Mouse (Mus musculus) spleen, embryonic (tissue): Measurements from ENCODE around the gene Shroom3.

ENCODE experiments used
- CTCF ChIA-PET: fragments of 350-600 bp; sonication (Branson Sonifier 250); formaldehyde crosslinking; loops from one replicate; lab custom pipeline; 2022; lab: Charles Lee

The Shroom3 gene

DNA sequence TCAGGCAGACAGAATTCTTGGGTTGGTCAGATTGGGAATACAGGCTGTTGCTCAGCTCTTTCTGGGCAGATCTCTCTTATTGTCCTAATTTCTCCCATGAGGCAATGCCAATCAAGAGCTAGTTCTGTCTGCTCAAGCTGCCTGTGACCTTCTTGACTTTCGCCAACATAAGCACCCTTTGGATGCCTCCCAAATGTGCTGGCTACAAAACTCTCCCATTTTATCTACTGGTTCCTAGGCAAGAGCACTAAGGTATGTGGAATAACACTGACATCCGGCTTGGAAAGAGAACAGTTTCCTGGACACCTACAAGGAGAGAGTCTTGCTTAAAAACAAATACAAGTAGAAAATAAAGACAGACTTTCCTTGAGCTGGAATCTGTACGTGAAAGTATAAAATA is 204.3 kb downstream of the Shroom3 start:
- CTCF ChIA-PET, result no interaction called here

DNA sequence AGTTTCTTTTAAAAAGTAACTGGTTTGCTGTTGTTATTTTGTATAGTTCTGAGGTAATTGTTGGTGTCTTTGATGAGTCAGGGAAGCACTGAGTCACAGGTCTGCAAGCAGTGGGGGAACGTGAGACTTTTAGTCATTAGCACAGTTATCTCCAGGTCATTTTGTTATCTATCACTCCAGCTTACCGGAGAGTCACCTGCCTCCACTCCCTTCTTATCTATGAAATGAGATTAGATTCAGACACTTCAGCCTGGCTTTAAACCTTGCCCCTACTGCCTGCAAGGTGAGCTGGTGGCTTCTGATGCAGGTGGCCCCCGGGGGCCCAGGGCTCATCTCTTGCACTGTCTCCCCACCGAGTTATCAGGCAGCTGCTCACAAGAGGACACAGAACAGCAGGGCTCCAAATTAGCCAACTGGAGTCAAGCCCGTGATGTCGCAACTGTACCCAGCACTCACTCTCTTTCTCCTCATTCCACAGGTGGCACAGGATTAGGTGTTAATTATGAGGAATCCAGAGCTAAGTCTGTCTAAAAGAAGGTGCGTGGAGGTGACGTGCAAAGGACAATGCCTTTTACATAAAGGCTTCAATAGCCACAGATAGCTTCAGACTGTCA is 205.5 kb downstream of the Shroom3 start:
- CTCF ChIA-PET, result no interaction called here

DNA sequence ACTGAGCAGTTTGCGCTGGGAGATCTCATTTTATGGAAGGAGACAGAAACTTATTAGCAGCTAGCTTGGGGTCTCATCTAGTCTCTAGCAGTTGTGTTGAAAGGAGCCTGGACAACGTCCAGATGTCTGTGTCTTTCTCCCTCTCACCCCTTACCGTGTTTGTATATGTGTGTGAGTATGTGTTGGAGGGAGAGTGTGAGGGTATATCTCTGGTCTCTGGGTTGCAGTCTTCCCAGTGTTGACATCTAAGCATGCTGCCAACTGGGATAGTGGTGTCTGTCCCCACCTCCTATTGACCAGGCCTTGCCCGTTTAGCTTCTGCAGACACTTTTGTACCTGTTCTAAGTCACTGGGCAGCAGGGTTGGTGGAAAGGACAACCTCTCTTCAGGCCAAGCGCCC is 207.7 kb downstream of the Shroom3 start:
- CTCF ChIA-PET, result no interaction called here

DNA sequence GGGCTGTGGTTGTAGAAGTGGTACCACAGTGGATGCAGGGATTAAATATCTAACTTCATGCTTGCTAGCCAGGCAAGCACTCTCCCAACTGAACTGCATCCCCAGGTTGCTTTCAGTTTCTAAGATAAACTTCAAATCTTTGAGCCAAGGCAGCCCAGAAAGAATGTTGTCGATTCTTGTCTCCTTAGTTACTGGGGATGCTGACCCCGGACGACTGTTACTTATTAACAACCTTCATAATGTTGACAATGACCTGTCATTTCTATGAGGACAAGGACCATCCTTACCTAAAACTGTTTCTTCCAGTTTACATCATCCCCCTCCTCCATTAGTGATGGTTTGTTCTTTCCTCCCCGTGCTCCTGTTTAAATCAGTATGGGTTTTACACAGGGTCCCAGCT is 210.0 kb downstream of the Shroom3 start:
- CTCF ChIA-PET, result no interaction called here

DNA sequence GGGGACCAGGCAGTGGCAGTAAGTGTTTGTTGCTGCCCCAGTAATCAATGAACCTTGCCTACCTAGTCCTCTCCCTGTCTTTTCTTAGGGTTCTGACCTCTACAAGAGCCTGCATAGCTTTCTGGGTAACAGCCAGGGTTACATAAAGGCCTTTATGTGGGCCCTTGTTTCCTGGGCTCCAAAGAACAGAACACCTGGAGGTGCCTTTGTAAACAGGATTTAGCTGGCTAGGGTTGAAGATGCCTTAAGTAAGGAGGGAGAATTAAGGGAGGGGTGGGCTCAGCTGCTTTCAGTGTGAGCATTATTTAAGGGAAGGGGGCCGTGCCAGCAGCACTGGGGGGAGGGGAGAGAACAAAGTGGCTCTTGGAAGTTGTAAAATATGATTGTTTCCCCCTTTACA is 210.5 kb downstream of the Shroom3 start:
- CTCF ChIA-PET, result no interaction called here

DNA sequence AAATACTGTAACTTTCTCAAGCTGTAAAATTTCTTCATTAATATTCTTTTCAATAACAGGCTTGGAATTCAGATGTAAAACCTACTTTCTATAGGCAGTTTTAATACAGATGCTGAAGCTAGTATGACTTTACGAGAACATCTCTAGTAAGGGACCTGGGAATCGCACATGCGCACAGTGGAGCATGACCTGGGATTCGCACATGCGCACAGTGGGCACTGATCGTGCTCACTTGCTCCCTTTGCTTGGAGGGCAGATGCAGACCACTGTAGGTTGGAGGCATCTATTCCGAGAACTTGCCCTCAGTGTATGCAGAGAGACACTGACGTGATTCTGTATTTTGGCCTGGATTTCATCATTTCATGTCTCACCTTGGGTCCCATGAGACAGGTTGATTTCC is 212.6 kb downstream of the Shroom3 start:
- CTCF ChIA-PET, result no interaction called here

DNA sequence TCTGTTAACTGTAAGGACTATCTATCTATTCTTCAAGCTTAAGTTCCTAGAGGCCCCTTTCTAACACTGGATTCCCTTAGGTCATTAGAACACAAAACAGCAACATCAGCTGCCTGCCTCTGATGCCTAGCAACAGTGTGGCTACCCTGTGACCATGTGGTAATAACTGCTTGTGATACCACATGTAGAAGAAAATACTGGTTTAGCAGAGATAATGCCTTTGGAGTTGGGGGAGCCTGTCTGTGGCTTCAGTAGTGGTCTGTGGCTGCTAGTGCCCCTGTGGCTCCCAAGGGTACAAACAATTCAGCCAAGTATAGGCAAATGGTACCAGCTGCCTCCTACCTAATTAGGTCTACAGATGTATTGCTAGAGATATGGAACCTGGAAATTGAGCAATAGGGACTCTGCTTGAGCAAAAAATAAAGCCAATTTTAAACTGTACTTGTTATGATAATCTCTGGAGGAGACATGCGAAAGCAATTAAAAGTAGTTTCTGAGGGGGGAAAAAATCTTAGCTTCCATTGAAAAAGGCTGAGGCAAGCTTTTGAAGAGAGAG is 213.6 kb downstream of the Shroom3 start:
- CTCF ChIA-PET, result no interaction called here

DNA sequence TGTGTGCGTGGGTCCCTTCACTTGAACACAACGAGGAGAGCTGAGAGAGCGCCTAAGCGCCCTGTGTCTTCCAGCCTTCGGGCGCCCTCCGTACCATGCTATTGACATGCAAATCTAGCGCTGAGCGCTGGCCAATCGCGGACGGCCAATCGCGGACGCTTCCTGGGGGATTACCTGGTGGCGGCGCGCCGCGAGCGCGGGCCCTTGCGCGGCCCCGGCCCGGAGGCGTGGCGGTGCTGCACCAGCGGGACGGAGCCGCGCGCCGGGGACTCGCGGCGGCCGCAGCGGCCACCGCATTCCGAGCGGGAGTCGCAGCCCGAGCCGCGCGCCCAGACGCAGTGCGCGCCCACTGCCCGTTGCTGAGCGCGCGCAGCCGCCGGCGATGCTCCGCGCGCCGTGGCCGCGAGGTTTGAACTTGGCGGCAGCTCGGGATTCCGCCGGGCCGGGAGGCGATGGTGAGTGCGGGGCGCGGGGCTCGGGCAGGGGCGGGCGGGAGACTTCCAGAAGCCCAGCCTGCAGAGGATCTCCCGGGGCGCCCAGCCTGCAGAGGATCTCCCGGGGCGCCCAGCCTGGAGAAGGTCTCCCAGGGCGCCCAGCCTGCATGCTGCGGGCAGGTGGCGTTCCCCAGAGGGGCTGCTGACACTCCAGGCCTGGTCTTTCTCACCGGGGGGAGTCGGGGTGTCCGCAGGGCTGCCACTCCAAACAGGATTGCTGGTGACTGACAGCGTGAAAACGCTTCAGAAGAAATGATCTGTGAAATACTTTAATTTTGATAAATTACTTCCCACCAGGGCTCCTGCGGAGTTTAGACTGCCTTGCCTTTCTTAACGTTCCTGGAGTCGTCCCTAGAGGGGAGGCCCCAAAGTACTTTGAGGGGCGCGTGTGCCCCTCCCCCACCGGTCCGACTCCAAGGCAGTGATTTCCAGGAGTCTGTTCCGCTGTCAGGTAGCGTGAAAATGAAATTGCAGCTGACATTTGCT is 214.8 kb downstream of the Shroom3 start:
- CTCF ChIA-PET, result interaction anchor here (0.6 kb wide), 1 partner anchor 154 kb away, joined by 5 read pairs; no protein-coding TSS in a partner anchor

DNA sequence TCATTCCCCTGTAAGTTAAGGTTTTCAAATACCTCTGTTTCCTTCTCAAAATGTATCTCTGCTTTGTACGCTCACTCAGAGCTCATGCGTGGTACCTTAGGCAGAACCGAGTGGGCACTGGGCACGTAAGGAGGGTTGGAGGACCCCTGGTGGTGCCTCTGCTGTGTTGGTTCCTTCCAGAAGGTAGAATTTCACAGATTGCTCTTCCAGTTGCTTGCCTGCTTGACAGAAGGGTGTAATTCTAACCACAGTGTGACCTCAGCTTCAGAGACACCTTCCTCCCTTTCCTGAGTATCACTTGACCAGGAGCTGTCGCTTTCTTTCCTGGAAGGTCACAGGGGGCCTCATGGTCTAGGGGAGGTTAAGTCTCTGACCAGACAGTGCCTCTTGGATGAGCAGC is 217.2 kb downstream of the Shroom3 start:
- CTCF ChIA-PET, result no interaction called here

DNA sequence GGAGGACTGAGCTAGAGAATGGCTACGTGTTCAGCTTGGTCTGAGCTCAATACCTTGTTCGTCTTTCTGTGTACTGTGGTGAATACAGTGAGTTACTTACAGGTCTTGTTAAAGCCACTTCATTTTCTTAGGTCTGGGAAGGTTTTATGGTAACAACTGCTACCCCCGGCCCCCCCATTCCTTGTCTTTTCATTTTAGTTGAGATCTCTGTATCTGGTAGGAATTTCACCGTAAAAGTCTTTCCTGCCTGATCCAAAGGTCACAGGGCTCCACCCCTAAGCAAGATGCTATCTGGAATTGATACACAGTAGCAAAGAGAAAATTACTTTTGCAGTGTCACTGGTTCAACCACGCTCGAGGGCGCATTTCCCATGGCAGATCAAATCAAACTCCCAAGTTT is 218.6 kb downstream of the Shroom3 start:
- CTCF ChIA-PET, result no interaction called here

DNA sequence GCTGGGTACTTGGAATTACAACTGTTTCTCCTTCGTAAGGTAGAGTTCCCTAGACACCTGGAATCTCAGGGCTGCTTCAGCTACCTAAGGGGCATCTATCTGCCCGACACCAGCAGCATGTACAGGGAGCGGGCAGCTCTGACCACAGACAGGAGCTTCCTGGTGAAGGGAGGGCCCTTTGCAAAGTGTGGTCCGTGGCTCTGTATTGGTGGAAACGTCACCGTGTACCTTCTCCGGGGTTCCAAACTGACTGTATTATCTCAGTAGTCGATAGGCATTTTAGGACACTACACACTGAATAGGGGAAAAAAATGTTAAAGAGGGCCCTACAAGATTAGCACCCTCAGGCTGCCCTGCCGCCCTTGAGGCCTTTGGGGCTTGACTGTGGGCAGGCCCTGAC is 221.9 kb downstream of the Shroom3 start:
- CTCF ChIA-PET, result no interaction called here

DNA sequence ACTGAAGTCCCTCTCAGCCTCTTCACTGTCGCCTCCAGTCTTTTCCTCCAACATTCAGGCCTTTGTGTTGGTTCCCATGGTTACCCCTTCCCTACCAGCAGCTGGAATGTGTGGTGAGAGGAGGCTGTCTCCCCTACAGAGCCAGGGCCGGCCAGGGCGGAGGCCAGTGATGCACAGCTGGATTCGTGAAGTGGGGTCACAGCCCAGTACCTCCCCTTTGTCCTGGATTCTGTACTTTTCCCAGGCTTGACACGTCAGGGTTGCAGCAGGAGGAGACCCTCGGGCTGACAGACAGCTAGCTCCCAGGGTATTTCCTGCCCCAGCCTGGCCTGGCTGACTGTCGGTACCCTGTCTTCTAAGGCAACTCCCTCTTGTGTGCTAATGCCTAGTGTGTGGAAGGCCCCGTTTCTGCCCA is 222.4 kb downstream of the Shroom3 start:
- CTCF ChIA-PET, result no interaction called here

DNA sequence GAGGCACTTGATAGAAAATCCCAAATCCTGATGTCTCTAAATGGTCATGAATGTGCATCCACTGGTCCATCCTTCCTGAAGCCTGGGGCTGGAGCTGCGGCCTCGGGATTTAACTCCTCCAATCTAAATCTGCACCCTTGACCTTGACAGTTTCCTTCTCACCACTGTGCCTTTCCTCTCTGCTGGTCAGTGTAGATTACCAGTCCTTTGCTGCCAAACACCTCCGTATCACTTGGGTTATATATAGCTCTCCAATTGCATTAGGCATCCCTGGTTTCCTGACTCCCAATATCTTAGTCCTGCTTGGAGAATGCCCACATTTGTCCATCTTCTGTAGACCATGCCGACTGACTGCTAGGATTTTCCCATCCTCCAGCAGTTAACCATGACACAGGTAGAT is 225.0 kb downstream of the Shroom3 start:
- CTCF ChIA-PET, result no interaction called here

DNA sequence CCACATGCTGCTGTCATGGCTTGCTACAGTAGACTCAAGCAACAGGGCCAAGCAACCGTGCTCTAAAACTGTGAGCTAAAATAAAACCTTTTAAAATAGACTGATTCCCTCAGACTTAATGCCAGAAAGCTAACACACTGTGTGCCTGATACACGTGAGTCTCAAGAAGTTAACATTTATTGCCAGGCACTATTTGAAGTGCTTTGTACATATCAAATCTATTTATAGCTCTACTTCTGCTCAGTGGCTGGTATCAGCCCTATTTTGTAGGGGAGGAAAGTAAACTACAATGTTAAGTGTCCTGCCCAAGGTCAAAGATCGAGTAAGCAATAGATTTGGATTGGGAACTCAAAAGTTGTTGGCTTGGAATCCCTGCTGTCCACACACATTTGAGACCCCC is 227.6 kb downstream of the Shroom3 start:
- CTCF ChIA-PET, result no interaction called here

DNA sequence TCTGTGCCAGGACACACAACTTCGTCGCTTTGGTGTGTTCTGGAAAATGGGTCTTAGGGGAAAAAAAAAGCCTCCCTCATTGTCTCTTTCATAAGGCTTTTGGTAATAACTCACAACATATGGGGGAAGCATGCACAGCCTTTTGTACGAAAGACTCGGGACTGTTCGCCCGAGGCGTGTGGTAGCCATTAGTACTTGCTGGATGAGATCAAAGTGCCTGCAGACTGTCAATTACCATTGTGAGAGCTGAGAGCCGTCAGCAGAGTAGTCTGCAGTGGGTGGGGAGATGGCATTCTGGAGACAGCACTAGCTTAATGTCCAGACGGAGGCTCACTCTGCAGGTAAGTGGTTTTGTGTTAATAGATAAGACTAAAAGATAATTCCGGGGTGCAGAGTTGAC is 232.2 kb downstream of the Shroom3 start:
- CTCF ChIA-PET, result no interaction called here

DNA sequence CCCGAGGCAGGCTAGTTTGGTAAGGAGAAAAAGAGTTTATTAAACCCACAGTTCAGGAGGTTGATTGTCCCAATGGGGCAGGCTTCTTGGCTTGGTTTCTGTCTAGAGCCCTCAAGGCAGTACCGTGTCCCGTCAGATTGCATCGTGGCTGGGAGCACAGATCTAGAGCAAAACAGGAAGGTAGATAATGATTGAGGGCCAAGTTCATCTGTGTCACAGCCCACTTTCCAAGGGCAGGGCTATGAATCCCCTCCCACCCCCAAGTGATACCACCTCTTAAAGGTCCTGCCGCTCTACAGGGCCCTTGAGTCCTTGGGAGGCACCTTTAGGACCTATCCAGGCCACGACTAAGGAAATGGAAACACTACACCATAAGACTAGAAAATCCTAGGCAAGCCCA is 234.5 kb downstream of the Shroom3 start:
- CTCF ChIA-PET, result no interaction called here

DNA sequence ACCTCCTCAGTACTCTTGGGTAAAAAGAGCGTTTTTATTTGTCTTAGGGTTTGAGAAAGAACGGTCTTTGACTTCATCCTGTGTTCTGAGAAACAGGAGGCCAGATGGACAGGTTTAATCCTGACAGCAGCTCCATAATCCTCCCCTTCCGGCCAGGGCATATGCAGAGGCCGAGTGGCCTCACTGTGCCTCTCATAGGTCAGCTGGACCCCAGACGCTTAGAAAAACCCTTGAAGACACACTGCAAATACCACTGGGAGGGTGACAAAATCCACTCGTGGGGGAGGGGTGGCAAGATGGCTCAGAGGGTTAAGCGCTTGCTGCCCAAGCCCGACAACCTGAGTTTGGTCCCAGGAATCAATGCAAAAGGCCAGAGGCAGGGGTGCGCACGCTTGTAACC is 234.9 kb downstream of the Shroom3 start:
- CTCF ChIA-PET, result no interaction called here

DNA sequence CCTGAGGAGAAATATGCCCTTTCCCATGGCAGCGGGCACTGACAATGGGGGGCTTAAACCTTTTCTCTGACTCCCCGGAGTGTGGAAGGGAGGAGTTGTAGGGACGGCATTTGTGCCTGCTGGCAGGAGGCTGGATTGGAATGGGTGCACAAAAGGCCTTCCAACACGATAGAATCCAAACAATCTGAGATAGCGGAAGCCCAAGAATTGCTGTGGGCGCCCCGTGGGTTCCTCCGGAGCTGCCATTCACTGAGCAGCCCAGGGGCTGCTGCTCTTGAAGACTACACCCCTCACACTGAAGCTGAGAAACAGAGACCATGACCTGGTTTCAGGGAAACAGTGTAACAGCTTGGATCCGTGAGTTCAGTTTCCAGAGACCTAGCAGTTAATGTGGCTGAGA is 235.6 kb downstream of the Shroom3 start:
- CTCF ChIA-PET, result no interaction called here

DNA sequence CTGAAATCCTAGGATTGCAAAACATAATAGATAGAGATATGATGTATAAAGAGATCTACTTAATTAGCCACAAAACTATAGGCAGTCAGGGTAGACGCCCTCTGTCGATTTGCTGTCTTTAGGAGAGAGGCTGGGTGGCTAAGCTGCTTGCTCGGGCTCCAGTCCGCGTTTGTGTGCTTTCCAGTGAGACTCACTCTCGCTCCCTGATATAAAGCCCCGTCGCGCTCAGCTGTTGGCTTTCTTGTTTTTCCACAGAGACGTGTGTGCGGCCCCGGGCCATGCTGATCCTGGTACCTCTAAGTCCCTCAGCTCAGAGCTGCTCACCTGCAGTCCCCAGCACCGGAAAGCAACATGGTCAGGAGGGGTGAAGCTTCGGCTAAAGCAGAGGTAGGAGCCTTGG is 236.2 kb downstream of the Shroom3 start:
- CTCF ChIA-PET, result no interaction called here

DNA sequence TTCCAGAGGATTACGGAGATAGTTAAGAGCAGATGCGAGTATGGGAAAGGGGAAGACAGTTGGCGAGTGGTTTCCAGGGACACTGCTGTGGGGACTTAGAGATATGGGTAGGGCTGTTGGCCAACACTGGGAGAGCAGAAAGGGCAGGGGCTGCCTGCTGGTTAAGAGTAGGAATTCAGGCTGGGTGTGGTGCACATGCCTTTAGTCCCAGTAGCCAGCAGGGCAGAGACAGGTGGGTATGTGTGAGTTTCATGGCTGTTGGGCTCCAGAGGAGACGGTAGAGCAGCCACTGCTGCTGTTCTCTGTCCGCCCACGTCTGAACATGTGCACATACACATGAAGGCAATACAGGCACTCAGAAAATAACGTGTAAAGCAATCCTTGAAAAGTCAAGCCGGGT is 237.7 kb downstream of the Shroom3 start:
- CTCF ChIA-PET, result no interaction called here

DNA sequence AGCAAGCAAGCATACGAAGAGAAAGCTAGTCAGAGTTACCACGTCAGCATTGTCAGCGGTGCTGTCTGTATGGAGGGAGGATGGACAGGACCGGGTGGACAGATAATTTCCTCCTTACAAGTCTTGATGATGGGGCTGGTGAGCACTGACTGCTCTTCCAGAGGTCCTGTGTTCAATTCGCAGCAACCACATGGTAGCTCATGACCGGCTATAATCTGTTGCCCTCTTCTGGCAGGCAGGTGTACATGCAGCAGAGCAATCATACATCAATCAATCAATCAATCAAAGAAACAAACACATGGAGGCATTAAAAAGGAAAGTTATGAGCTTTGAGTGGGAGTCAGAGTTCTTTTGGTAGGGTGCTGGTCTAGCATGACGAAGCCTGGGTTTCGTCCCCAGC is 238.5 kb downstream of the Shroom3 start:
- CTCF ChIA-PET, result no interaction called here

DNA sequence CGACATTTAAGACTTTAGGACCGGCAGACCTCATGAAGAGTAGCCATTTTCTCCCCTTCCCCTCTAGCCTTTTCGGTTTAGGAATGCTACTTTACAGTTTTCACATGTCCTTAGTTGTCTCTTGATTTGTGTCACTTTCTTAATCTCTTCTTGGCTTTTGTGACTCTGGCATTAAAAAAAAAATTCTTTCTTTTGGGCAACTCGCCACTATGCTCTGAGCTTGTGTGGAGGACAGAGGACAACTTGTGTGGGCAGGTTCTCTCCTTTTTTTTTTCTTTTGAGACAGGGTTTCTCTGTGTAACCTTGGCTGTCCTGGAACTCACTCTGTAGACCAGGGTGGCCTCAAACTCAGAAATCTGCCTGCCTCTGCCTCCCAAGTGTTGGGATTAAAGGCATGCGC is 239.7 kb downstream of the Shroom3 start:
- CTCF ChIA-PET, result interaction anchor here (0.8 kb wide), 1 partner anchor 16 kb away, joined by 10 read pairs; no protein-coding TSS in a partner anchor
